Mouse (Mus musculus) megakaryocyte, adult 5-6 weeks (primary cell): ENCODE measurements around the gene Has1. TPM values are rescaled to one million over a fixed set of nuclear protein-coding genes. Genes with fewer than 3 reads are reported as not detected.
A peak's percentile ranks its signal among the peaks of the same experiment; 100 is the strongest.
"Not testable (repeated sequence)": the region's sequence is repeated elsewhere in the genome, so short reads cannot be mapped to it uniquely, and the experiment has no call there.

ENCODE experiments used
- ATAC-seq: 2 replicates; pipeline ENCODE4 v1.8.0; 2016; ENCODE audit warnings: mild to moderate bottlenecking, inconsistent platforms; ENCODE audit not compliant: poor library complexity, severe bottlenecking
- total RNA-seq, 2 experiments: library from RNA; stranded (forward) in 1 of 2; stranded (reverse) in 1 of 2; fragments of 153-499, 151-499 nt in 1 of 2; fragments of 221-1000, 200-1000 nt in 1 of 2; gene quantifications; 2 replicates each; pipeline versions ENCODE4 v1.2.3 to v1.2.4; 2015 to 2017

The Has1 gene
- total RNA-seq, 2 experiments from 2014 or later: not detected

DNA sequence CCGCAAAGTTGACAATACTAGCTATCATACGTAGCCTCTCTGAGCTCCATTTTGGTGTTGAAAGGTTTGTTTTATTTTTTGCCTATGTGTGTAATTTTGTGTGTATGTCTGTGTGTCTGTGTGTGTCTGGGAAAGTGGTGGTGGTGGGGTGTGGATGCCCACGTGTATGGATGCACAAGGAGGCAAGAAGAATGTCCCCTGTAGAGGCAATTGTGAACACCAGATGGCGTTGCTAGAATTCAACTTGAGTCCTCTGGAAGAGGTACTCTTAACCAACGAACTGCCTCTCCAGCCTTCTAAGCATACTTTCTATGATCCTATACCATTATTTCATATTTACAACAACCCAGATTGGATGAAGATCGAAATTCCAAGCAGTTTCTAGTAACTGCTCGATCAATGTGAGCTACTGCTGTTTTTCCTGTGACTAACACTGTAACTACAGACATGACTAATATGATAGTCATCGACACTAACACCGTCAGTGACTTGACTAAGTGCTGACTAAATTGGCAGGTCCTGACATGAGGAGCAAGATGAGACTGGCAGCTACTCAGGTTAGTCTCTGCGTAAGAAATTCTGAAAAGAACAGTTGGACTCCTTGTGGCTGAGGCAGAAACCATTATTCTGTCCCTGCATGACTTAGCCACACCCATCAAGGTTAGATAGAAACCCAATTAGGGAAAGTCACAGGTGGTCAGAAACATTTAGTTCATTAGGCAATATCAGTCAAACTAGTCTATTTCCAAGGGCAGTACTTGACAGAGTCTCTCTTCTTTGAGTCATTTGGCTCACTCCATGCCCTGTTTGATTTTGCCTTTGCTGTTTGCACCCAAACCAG, 9.6 kb downstream of the Has1 start:
- ATAC-seq: peak; percentile 74

DNA sequence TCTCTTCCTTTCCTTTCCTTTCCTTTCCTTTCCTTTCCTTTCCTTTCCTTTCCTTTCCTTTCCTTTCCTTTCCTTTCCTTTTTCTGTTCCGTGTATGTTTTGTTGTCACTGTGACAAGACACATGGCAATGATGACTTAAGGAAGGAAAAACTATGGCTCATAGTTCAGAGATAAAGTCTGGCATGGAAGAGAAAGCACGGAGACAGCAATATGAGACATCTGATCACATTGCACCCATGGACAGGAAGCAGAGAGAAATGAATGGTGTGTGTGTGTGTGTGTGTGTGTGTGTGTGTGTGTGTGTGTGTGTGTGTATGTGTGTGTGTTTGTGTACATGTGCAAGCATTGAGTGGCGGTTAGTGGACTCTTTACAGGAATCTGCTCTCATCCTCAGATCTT, 10.4 kb downstream of the Has1 start:
- ATAC-seq: not testable (repeated sequence)

DNA sequence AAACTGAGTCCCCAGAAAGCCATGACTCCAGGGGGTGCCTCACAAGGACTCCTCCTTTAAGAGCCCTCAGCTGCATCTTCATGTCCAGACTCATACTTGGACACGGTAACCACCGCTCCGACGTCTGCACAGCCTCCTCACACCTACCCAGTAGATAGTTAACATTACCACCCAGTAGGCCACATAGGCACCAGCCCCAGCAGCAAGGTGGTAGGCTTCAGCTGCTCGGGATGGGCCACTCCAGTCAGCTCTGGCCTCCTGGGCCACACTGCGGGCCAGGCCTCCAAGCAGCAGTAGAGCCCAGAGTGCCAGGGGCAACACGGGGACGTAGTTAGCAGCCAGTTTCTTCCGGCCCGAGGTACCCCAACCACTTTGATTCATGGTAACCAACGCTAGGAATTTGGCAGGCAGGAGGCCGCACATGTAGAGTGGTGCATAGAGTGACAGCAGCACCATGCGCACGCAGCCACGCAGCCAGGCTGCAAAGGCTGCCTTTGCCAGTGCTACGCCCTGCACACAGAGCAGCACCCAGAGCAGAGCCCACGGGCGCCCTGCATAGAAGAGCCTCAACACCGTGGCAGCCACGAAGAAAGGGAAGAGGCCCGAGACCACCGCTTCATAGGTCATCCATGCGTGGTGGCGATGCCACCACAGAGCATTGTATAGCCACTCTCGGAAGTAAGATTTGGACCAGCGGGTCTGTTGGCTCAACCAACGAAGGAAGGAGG, 11.3 kb downstream of the Has1 start:
- ATAC-seq: no peak

DNA sequence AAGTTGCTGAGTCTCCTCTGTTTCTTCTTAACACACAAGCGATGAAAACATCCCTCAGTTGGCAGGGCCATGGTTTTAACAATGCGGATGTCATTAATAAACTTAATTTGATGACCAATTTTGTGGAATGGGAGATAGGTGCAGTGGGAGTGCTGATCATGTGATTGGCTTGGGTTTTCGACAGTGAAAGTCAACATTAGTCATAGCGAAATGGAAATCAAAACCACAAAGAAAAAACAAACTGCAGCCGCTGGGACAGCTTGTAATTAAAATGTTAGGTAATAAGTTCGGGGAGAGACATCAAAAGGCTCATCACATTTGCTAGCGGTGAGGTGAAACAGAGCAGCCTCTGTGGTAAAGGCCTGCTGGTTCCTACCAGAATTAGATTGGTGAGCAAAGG, 14.2 kb downstream of the Has1 start:
- no peak for ATAC-seq

DNA sequence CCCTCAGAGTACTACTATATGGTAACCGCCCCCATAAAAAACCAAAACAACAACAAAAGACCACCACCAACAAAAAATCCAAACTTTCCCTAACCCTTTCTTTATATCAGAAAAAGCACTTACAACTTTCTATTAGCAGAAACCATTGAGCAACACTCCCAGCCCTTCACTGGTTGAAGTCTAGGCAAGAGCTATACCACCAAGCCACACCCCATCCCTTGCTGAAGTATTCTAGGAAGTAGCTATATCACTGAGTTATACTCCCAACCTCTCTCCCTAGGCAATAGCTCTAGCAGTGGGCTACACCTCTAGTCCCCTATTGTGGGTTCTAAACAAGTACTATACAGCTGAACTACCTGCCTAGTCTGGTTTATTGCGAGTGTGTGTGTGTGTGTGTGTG, 15.7 kb downstream of the Has1 start:
- peak; percentile 20 for ATAC-seq

DNA sequence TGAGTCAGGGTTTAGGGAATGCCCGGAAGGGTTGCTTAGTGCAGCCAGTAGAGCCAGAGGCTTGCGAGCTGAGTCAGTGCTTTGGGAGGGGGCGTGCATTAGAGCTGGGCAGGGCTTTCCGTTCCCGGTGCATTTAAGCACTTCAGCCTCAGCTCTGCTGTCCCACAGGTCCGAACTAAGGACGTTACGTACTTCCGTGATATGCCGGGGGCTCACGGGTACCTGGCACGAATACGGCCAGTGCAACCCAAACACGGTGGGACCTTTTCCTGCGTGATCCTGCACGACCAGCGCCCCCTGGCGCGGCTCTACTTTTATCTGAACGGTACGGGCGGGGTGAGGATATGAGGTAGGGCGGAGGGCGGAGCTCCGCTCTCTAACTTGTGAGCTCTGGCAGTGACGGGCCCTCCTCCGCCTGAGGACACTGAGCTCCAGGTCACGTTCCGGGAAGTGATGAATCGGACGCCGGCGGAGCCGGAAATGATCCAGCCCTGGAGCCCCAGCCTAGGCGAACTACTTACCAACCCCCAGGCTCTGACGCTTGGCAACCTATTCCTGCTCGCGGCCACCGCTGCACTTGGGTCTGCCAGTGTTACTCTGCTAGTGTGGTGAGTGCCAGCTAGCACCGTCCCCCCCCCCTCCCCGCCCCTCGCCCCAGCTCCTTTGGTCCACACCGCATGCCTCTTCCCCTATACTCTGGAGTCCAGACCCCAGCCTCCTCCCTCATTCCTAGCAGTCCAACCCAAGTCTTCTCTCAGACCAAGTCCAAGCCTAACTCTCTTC, 16.9 kb downstream of the Has1 start:
- ATAC-seq: peak; percentile 94

DNA sequence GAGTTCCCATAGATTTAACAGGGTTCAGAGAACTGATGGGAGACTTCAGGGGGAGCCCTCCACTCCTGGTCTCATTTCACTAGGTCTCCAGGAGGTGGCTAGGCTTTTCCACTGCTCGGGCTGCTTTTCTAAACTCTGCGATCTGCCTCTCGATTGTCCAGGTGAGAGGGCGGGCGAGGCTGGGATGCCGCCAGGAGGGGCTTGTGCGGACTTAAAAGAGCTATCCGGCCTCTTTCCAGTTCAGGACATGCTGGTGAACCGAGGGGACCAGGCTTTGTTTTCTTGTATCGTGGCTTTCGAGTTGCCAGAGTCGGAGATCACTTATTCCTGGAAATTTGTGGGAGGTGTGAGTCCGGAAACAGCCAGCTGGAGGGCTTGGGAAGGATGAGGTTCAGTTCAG, 17.6 kb downstream of the Has1 start:
- ATAC-seq: no peak

DNA sequence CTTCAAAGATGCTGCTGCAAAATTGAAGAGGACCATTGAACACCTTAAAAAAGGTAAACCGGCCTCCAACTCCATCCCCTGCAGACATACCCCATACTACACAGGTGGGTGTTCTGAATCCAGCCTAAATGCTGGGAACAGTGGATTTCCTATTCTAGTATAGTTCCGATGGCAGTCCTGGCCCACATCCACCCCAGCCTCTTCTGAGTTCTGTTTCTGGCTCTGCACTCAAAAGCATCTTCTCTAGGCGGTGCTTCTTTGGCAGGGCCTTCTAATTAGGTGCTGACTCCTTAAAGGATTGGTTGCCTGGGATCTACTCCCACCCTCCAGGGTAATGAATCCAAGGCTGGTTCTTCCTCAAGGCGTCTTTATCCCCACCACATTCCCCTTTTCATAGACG, 18.9 kb downstream of the Has1 start:
- ATAC-seq: no peak

DNA sequence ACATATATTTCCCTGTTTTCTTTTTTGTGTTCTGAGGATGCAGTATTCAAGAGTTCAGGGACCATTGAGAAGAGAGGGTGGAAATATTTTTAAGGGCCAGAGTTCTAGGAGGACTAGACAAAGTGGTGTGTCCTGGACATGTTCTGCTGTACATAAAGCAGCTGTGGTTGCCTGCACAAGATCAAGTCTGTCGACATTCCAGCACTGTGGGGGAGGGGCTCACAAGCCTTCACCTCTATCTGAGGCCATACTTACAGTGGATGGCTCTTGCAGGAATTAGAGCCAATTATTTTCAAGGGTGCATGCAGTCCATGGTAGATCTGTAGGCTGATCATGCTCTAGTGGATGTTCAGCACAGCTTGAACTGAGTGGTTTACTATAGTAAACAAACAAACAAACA, 20.1 kb downstream of the Has1 start:
- no peak for ATAC-seq

DNA sequence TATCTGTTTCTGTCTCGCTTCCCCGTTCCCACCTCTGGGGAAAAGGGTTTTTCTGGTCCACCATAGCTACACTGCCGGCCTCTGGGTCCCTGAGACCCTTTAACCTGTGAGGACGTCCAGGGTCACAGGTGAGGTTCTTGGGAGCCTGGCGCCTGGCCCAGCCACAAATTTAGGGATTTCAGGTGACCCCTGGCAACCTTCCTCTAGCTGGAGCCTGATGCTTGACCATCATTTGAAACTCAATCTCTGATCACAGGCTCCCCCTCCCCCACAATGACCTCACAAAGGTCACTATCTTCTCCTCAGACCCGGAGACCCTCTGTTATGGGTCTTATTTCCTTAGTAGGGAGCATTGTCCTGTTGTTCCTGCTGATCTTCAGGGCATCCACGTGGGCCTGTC, 24.3 kb downstream of the Has1 start:
- no peak for ATAC-seq

DNA sequence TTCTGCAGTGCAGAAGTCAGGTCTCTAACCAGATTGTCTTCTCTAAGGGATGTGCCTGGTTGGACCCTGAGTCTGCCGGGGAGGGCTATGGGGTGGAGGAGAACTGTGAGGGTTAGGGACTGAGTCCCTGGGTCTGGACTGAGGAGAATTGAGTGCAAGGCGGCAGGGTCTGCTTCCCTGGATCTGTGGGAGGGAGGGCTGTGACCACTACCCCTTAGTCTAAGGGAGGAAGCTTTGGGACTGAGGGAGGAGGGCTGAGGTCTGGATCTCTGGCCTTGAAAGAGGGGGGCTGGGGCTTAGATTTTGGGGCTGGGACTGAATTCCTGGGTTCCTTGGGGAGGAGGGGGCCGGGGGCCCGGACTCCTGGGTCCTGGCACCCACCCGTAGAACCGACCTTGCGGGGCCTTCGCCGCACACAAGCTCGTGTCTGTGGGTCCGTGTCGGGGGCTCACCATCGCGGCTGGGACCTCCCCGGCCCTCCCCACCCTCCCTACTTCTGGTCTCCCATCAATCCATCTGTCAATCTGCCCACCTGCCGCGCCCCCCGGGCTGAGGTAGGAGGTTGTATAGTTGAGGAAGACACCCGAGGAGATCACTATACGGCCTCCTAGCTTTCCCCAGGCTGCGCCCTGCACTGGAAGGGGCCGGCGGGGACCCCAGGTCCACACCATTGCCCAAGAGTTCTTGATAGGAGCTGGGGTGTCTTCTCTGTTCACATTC, 25.0 kb downstream of the Has1 start:
- ATAC-seq: no peak

DNA sequence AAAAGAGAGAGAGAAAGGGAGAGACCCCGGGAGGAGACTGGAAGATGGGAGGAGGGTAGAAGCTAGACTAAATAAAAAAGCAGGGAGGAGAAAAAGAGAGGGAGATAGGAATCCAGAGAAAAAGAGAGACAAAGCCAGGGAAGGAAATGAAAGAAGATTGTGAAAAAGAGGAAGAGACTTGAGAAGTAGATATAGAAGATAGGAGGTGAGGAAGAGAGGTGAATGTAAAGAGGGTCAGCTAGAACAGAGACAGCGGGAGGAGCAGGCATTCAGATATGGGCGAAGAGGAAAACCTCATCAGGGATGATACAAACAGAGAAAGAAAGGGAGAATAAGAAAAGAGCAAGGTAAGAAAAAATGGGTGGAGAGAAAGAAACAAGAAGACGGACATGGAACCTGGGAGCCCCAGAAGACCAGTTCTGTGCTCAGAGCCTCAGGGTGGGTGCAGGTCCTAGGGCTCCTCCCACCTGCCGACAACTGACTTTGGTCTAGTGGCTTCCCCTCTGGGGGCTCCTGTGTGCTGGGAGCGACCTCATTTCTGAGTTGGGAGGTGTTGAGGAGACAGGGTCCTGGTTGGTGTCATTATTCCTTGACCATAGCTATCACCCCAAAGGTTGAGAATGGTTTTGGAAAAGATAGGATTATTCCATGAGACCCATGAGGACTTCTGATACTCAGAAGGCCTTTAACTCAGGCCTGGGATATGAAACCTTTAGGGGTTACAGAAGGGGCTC, 25.8 kb downstream of the Has1 start:
- ATAC-seq: no peak

DNA sequence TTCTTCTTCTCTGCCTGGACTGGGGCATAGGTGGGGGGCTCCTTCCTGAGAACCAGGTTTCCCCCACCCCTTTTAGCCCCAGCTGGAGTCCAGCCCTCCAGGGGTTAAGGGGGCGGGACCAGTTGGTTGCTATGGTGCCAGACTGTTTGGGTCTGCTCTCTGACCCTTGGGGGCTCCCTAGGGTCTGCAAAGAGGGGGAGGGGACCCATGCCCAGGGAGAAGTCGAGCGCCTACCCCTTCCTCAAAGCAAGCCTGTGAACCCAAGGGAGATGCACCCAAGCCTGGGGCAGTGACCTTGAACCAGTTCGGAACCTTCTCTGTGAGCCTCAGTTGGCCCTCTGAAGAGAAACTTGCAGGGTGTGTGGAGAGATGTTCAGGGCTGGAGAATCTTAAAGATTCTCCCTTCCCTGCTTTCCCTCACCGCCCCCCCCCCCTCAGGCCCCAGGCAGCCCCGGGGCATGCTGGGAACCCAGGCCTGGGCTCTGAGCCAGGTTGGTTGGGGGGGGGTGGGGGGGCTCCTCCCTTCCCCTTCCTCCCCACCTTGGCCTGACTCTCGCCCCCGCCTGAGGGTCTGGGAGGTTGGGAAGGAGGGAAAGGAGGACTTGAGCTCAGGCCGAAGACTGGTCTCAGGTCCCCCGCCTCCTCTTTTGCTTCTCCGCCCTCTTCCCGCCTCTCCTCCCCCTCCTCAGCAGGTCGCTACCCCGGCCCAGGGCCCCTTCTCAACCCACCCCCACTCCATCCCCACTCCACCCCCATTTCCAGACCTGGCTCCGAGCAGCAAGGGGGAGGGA, 26.6 kb downstream of the Has1 start:
- ATAC-seq: no peak

DNA sequence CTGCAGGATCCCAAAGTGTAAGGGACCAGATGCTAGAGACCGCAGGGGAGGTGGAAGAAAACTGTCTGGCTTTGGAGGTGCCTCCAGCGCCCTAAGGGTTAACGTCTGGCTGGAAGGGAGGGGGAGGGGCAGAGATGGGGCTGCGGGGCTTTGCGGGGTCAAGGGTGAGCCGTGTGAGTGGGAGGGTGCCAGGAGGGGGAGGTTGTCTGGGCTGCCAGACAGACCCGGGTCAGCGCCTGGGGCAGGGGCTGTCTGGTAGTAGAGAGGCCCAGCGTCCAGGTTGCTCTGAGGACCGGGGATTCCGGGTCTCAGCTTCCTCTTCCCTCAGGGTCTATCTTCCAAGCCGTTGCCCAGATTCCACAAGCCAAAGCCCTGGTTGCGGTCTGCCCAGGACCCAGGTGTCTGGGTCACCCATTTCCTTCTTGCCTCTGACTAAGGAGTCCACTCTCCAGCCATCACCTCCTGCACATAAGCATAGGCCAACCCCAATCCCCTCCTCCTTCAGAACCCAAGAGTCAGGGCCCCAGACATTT, 27.3 kb downstream of the Has1 start:
- ATAC-seq: peak; percentile 16; the same call in 1 of the 2 replicates

DNA sequence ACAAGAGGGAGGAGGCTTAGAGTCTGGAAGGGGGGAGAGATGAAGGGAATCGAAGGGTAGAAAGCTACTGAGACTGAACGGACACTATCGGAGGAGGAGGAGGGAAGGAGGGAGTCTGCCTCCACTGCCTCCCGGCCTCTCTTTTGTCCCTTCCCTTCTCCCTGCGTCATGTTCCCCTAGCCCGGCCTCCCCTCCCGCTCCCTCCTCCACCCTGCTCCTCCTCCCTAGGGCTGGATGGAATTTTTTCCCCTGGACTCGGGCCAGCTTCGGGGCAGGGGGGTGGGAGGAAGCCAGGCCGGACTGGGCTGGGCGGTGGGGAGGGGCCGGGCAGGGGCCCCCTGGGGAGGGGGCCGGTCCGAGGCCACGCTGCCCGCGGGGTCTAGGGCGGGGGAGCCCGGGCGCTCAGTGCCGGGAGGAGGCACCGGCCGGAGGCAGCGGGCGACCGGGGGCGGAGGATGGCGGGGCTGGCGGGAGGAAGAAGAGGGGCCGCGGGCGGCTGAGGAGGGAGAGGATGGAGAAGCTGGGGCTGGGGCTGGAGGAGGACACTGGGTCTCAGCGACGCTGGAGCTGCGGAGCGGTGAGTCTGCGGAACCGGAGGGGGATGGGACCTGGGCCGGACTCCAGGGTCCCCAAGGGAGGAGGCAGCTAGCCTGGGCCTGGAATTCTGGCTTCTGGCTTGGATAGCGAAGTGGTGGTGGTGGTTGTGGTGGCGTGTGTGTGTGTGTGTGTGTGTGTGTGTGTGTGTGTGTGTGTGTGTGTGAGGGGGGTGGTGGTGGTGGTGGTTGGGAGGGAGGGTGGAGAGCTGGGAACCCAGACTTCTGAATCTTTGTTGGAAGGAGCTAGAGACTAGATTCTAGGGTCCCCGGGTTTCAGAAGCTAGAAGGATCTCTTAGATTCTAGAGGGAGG, 28.0 kb downstream of the Has1 start, which contains the start of gene Spaca6:
Gene Spaca6 (plus strand): TSS at position 408 of the 907 bp plus-strand sequence.
- peak; percentile 46 for ATAC-seq

DNA sequence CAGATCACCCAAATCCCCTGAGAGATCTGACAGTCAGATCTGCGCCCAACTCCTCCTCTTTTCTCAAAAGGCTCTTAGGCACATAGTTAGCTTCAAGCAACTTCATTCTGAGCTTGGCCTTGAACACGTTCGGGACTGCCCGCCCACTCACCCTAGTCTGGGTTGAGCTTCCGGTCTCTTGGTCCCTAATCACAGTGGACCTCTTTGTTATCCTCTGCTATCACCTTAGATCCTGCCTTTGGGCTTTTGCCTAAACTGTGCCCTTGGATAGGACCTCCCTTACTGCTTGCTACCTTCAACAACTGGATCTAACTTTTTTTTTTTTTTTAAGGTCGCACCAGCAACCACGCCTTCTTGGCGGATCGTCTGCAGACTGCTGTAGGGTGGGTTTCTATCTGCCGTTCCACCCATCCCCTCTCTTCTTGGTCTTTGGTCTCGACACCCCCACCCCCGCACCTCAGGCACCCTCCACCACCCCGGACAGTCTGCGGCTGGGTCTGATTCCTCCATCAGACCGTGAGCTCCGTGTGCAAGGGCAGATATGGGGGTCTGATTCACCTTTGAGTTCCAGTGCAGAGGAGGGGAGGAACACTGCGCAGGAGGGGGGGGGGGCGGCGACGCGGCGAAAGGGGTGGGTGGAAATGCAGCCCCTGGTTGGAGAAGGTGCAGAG, 28.9 kb downstream of the Has1 start:
- no peak for ATAC-seq

DNA sequence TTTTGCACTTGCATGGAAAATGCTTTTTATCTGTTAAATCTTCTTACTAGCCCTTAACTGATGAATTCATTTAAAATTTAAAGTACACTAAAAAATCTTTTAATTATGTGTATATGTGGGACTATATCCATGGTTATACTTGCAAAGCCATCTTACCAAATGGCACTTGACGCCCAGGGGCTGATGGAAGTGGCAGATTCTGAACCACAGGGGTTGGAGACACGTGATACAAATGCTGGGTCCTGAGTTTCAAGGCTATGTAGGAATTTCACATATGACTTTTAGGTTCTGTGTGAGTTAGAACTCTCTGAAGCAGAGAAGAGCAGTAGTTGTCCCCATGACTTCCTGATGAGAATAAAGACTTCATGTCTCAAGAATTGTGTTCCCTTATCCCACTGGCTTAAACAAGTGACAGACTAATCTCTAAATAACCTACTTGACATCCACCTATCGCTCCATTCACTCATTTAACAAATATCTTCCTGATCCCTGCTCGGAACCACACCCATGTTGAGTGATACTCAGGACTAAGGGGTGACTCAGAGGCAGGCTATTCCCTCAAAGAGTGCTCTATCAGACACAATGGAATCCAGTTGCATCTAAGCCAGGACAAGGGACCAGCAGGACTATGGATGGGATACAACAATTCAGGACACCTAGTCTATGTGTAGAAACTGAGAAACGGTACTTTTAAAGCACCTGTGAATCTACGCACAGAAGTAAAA, 31.2 kb downstream of the Has1 start:
- ATAC-seq: no peak
